Mouse (Mus musculus) right cerebral cortex, postnatal 14 days (tissue): ENCODE measurements around the gene Copz1.

ENCODE experiments used
- DNase-seq: peaks from one replicate; pipeline ENCODE4 v3.0.0; 2022

Copz1 gene

GRCm38 (mm10) chr15:103314181-103314580 is 41.7 kb downstream of the Copz1 start:
- no peak for DNase-seq

GRCm38 (mm10) chr15:103315011-103315502 is 42.5 kb downstream of the Copz1 start:
- DNase-seq = peak; percentile 70

GRCm38 (mm10) chr15:103315979-103316776 is 43.7 kb downstream of the Copz1 start:
- DNase-seq = peak; percentile 27

GRCm38 (mm10) chr15:103317120-103317519 is 44.6 kb downstream of the Copz1 start:
- no peak for DNase-seq

- no peak for DNase-seq
Observed at GRCm38 (mm10) chr15:103317731-103318130, 45.2 kb downstream of the Copz1 start.

- no peak for DNase-seq
Observed at GRCm38 (mm10) chr15:103318201-103318816, 45.8 kb downstream of the Copz1 start.

GRCm38 (mm10) chr15:103321076-103321475 is 48.6 kb downstream of the Copz1 start:
- no peak for DNase-seq

GRCm38 (mm10) chr15:103322396-103322795 is 49.9 kb downstream of the Copz1 start:
- DNase-seq = no peak

- DNase-seq = peak; percentile 63
Observed at GRCm38 (mm10) chr15:103323070-103323454, 50.5 kb downstream of the Copz1 start.

- peak; percentile 83 for DNase-seq
Observed at GRCm38 (mm10) chr15:103323455-103324247, 51.1 kb downstream of the Copz1 start.

- no peak for DNase-seq
Observed at GRCm38 (mm10) chr15:103333081-103333615, 60.6 kb downstream of the Copz1 start.

- no peak for DNase-seq
Observed at GRCm38 (mm10) chr15:103333738-103334137, 61.2 kb downstream of the Copz1 start.

- no peak for DNase-seq
Observed at GRCm38 (mm10) chr15:103334194-103334593, 61.7 kb downstream of the Copz1 start.

GRCm38 (mm10) chr15:103335040-103335439 is 62.5 kb downstream of the Copz1 start:
- DNase-seq = no peak

GRCm38 (mm10) chr15:103335488-103336235 is 63.1 kb downstream of the Copz1 start:
- no peak for DNase-seq

- no peak for DNase-seq
Observed at GRCm38 (mm10) chr15:103336996-103337667, 64.6 kb downstream of the Copz1 start.

- no peak for DNase-seq
Observed at GRCm38 (mm10) chr15:103338829-103339165, 66.3 kb downstream of the Copz1 start.

GRCm38 (mm10) chr15:103339166-103339960 is 66.8 kb downstream of the Copz1 start:
- DNase-seq = peak; percentile 36

GRCm38 (mm10) chr15:103339961-103340337 is 67.4 kb downstream of the Copz1 start, which contains the start of gene Zfp385a:
Gene Zfp385a, minus strand, starts transcription at chr15:103340093.
- peak; percentile 80 for DNase-seq

GRCm38 (mm10) chr15:103340786-103341185 is 68.3 kb downstream of the Copz1 start:
- no peak for DNase-seq

GRCm38 (mm10) chr15:103341547-103341946 is 69.0 kb downstream of the Copz1 start:
- no peak for DNase-seq
